Mouse (Mus musculus) cerebellum, adult 2 months (tissue): ENCODE measurements at regions not wholly inside any gene's neighbourhood (a gene's known extent, or its start where the extent isn't known, plus 50 kb on each side); places are given as distances from the start of the nearest gene placed in this dataset.
"Not testable (repeated sequence)": the region's sequence is repeated elsewhere in the genome, so short reads cannot be mapped to it uniquely, and the experiment has no call there.

Experiments
- CTCF ChIP-seq: fragments of 200-500 bp; IDR thresholded peaks from 2 replicates; pipeline ENCODE4 v1.5.1; 2011; ENCODE audit warnings: low read depth, mild to moderate bottlenecking, control low read depth, low read length, moderate library complexity, borderline replicate concordance; ENCODE audit not compliant: insufficient read depth
- POLR2A ChIP-seq: fragments of 200-500 bp; IDR thresholded peaks from 2 replicates; pipeline ENCODE4 v1.6.1; 2011; ENCODE audit warnings: low read length, control low read depth, borderline replicate concordance; ENCODE audit not compliant: insufficient read depth

DNA sequence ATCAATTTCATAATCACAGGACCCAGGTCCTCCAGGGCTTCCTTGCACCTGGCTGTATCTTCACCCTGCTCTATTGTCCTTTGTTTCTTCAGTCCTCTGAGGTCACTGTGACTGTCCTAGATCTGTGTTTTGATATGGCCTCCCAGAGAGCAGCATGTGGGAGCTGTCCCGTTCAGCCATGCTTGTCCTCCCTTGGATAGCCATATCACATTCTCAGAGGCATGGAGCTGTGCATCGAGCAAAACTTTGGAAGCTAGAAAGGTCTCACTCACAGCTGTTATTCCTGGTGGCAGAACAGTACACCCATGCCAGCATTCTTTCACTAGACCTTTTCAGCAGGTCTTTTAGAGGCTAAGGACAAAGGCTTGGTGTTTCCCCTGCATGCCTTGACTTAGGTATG lies 91.5 kb upstream of the Syn3 start:
- not testable (repeated sequence) for TF ChIP-seq CTCF, POLR2A
